Mouse (Mus musculus): ENCODE measurements around the gene Pga5.

The Pga5 gene

DNA sequence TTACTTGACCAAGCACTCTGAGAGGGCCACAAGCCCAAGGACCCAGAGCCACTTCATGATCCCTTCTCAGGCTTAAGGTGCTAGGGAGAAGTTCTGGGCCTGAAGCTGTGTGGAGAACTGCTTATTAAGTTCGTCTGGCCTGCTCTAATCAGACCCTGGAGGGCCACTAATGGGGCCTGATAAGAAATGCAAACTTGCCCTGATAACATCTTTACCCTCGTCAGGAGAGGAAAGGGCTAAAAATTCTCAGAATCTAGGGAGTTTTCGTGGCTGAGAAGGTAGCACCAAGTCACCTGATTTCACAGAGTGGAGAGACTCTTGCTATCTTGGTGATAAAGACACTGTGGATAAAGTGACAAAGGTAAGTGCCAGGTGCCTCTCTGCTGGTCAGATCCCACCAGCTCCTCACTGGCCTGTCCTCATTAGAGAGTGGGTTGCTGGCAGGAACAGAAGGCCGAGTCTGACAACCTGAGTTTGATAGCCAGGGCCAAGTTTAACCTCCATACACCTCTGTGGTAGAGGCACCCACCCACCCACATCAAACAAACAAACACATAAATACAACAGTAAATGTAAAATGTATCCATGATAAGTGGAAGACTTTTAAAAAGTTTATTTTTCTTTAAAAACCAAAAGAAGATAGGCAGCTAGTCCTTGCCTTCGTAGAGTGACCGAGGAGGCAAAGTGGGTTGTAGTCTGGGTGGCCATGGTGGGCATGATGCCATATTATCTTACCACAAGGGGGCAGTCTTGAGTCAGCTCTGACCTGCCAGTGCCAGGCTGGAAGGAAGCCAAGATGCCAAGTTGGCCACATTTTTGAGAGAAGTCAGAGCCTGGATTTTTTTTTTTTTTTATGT is at the start of gene Pga5:
Pga5 (minus strand) TSS at position 157 of the 857 bp plus-strand sequence.
- 52% methylated on average over 6 of the region's 6 CpGs for WGBS

DNA sequence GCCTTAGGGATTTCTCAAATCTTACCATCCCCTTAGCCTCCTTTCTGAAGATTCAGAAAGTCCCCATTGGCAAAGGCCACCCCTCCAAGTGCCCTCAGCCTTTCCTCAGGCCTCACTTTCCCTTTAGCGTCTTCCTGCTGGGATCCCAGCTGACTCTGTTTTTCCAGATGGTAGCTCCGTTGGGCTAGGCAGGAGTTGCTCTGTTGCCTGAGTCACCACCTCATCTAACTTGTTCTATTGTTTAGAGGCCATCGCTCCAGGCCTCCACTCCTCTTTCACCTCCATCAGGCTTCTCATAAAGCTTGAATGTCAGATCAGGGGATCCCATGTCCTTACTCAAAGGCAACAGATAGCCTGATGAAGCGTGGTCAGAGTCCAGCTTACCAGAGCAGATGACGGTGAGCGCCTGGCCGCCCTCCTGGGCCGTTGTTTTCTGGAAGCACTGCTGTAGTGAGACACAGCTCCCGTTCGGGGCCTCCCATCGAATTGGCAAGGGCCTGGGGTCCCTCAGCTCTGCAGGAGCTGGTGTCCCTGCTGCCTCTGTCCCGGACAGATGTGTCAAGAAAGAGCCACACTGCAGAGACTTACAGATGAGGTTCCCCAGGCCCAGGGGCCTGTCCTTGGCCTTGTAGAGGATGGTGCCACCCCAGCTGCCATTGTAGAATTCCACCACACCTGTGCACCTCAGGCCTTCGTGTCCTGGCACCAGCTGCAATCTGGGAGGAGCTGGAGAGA is 46.9 kb upstream of the Pga5 start:
- WGBS = 83% methylated on average over 13 of the region's 13 CpGs

DNA sequence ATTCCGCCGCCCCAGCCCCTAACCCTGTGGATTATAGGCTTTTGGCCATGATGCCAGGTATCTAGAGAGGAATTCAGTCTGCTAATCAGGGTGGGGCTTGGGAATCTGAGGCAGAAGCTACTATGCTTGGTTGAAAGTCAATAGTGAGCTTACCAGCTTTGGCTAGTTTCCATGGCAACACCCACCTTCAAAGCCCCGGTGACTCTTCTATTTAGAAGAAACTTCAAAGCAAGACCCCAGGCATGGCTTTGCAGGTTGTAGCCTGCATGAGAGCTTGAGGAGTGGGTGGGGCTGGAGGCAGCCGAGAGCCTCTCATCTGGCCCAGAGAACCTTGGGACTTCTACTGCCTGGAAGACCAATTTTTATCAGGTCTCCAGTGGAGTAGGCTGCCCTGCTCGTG is 45.8 kb upstream of the Pga5 start:
- 60% methylated on average over 5 of the region's 5 CpGs for WGBS

DNA sequence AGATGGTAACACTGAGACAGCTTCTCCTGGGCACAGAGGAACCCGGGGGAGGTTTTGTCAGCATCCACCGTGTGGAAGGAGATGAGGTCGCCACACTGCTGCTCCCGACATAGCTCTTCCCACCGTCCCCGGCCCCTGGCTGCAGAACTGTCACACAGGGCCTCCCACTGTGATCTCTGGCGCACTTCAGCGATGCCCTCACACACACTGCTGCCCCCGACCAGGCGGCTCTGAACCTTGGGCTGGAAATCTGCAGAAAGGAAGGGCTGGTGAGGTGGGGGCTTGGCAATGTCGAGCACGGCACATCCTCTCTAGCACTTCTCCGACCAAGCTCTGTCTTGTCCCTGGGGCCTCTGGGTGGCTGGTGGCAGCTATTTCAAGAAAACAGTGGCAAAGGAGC is 45.2 kb upstream of the Pga5 start:
- 29% methylated on average over 13 of the region's 13 CpGs for WGBS

DNA sequence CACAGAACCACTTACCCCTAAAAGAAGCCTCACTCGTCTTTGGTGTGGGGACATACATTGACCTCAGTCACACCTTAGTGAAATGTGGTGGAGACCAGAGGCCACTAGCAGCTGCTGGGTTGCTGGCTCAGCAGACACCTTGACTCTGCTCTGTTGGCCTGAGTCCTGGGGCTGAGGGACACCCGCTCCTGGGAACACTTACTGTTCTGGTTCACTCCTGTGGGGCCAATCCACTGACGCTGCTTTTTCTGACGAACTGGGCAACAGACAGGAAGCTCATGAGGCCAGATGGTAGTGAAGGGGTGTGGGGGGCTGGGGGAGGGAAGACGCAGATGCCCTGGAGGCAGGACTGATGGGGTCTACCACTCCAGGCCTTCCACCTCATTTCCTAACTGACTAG is 43.2 kb upstream of the Pga5 start:
- 63% methylated on average over 5 of the region's 5 CpGs for WGBS

DNA sequence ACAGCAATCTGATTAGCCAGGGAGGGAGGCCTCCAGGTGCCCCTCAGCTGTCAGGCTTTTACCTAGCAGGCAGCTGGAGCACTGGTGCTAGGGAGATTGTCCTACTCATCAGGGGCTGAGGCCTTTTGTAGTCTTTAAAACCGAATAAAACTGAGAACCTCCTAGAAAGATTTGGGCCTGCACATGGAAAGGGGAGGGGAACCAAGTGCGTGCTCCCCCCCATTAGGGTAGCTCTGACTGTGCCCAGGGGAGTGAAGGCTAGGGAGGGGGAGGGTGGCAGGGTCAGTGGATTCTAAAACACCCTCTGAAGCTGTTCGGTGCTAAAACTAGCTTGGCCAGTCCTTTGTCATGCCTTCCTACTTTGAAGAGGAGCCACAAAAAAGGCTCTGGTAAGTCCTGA is 42.7 kb upstream of the Pga5 start:
- 45% methylated on average over 3 of the region's 3 CpGs for whole genome bisulfite sequencing

DNA sequence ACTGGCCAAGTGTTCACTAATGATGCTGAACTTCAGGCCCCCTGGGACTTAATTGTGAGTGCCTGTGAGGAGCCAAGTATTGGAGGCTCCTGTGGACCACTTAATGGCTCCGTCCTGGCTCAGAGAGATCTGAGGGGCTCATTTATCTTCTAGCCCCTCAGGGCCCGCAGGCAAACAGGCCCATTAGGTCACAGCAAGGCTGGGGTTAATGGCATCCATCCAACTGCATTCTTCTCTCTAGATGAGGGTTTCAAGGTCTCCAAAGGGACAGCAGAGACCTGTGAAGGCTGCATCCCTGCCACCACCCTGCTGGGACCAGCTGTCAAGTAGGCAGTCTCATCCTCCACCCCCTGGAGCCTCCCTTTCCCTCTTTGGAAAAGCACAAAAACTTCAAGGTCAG is 41.9 kb upstream of the Pga5 start:
- 76% methylated on average over 2 of the region's 2 CpGs for WGBS

DNA sequence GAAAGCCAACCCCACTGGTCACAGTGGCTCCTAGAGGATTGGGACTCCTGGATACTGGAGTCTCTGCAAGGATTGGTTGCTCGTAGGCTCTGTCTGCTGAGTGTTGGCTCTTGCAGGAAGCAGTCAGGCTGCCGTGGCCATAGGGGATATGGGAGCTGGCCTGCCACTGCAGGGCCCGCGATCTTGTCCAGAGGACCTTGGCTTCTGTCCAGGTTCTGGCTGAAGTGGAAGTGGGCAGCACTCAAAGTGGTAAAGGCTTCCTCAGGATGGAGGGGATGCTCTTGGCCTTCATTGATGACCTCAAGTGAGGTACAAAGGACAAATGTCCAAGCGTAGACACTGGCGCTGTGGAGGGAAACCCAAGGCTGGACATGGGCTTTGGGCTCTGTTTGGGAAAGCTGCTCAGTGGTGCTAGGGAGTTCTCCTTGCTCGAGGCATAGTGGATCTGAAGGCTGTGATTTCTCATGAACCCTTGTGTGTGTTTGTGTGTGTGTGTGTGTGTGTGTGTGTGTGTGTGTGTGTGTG is 40.4 kb upstream of the Pga5 start:
- 69% methylated on average over 7 of the region's 7 CpGs for WGBS

DNA sequence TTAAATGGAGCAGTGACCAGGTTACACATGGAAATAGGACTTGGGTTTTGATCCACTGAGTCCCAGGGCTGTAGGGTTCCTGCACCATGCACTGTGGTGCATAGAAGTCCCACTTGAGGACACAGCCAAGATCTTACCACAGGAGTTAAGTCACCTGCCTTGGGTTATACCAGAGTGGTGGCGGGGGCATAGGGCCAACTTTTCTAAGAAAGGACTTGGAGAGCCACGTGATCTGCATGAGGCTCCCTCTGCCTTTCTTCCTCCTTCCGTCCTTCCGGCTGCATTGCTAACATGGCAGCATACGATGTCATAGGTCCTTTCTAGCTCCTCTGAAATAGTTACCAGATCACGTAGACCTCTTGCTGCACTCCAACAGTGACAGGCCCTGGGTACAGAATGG is 37.6 kb upstream of the Pga5 start:
- WGBS = 75% methylated on average over 6 of the region's 6 CpGs

DNA sequence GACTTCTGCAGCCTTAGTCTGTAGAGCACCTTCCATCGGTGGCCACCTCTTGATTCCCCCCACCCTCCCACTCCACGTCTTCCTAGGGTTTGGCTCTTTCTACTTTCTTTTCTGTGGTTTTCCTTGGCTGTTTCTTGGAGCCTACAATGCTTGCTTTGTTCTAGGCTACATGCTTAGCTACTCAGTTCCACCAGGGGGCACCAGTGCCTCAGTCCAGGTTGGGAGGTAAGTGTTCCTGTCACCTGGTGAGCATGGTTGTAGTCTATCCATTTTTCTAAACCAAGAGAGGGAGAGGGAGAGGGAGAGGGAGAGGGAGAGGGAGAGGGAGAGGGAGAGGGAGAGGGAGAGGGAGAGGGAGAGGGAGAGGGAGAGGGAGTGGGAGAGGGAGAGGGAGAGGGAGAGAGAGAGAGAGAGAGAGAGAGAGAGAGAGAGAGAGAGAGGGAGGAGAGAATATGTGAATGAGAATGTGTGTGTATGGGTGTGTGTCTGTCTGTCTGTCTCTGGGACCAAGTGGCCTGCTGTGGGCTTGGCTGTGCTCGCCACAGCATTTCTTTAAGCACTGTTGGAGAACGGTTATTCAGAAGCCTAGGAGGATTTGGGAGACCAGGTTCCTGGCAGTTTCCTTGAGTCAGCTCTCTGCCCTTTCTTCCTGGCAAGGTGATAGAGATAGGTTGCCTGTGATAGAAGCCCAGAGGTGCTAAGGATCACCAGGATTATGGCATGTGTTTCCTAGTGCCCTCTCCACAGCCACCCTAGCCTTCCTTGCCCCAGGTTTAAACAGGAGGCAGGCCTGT is 37.0 kb upstream of the Pga5 start:
- 35% methylated on average over 4 of the region's 4 CpGs for WGBS

DNA sequence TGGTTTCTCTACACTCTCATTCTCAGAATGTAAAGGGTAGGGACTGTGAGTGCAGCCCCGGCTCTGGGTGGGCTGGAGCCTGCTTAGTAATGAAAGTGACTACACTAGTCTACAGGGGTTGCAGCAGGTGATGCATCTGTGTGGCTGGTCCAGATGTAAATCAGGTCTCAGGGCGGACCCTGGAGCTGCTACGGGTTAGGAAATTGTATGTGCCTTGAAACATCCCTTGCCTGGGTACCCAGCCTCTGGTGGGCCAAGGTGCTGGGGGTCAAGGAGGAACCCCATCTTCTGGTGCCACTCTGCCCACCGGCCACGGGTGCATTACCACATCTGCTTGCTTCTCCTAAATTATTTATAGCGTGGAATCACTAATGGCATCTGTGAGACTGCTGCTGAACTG is 36.3 kb upstream of the Pga5 start:
- 70% methylated on average over 6 of the region's 6 CpGs for WGBS

DNA sequence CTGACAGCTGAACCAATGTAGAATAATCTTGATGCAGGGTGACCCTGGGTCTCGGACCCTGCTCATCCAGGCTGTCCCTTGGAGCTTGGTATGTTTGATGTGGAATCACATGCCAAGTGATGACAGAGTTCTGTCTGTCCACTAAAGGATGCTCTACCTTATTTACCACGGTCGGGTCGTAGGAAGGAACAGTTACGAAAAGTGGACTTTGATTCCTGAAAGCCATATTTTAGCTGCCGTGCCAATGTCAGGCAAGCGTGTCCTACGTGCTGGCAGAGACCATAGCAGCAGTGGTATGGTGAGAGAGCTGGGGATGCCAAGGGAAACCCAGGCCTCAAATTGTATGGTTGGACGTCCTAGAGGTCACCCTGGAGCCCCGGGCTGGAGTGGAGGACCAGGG is 35.7 kb upstream of the Pga5 start:
- WGBS = 95% methylated on average over 10 of the region's 10 CpGs

DNA sequence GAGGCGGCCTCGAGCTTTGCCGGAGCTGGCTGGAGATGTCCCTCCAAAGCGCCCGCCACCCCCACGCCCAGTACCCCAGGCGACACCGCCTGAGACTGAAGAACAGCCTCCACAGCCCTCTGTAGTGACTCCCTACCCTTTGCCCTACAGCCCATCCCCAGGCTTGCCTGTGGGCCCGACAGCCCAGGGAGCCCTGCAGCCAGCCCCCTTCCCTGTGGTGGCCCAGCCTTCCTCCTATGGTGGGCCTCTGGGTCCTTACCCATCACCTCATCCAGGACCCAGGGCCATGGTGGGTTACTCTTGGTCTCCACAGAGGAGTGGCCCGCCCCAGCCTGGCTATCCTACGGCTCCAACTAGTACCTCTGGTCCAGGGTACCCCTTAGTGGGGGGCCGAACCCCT is 34.8 kb upstream of the Pga5 start:
- 97% methylated on average over 12 of the region's 12 CpGs for WGBS

DNA sequence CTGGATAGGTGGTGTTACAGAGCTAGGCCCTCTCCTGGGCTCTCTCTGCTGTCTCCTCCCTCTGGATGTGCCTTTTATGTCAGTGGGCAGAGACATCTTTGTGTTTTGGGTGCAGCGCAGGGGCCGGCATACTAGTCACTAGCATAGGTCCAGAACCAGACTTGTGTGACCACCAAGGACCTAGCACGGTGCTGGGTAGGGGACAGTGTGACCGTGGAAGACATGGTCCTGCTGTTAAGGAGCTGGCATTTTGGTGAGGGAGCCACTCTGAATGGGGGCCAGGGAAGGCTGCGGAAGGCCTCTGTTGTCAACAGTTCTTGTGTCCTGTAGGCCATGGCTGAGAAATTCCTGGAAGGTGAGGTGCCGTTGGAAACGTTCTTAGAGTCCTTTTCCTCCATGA is 34.3 kb upstream of the Pga5 start:
- WGBS = 93% methylated on average over 7 of the region's 7 CpGs

DNA sequence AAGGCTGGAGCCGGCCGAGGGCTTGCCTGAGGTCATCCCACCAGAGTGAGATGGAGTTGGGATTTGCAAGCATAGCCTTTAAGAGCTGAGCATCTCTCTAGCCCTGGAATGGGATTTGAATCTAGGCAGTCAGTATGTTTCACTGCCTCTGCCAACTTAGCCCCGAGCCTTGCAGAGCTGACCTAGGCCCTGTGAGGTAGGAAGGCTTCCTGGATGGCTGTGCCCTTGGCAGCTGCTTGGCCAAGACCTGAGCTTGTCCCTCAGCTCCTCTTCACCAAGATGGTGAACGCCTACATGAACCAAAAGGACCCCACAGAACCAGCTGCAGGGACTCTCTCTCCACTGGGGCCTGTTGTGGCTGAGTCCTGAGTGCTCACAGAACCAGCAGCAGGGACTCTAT is 32.9 kb upstream of the Pga5 start:
- WGBS = 91% methylated on average over 4 of the region's 4 CpGs

DNA sequence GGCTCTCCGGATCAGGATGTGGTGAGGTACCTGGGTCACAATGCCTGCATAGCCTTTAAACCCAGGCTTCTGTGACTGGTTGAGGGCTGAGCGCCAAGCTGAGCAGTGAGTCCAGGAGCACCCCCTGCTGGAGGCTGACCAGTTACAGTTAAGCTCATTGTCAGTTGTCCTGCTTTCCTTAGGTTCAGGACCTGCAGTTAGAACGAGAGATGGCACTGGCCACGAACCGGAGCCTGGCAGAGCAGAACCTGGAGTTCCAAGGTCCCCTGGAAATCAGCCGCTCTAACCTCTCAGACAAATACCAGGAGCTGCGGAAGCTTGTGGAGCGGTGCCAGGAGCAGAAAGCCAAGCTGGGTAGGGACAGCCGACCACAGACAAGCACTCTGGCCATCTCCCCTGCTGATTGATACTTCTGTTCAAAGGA is 32.2 kb upstream of the Pga5 start:
- 44% methylated on average over 9 of the region's 9 CpGs for WGBS

DNA sequence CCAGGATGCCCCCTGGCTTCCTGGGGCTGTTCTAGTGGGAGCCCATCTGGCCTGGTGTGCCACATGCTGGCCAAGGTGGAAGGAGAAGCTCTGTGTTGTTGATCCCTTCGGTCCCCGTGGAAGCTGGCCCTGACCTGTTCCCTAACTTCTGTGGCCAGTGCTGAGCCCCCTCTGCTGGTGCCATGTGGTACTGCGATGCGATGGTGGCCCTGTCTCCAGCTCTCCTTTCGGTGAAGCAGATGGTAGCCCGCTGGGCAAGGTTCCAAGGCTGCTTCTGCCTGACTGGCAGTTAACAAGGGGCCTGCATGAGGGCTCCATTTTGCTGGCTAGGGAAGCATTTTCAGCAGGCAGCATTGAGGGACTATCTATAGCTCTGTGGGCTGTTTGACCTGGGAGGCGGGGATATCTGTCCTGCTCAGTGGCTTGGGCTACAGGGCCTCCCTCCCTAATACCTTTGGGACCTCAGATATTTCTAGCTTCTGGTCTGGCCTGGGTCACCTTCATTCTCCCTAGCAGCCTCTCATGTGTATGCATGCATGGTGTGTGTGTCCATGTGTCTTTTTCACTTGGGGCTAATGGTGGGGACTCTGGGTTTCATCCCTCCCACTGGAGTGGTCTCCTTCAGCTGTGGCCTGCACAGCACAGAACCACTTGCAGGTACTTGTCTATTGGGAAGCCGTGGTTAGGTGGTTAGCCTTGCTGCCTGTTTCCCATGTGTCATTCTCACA is 31.7 kb upstream of the Pga5 start:
- 13% methylated on average over 8 of the region's 8 CpGs for WGBS

DNA sequence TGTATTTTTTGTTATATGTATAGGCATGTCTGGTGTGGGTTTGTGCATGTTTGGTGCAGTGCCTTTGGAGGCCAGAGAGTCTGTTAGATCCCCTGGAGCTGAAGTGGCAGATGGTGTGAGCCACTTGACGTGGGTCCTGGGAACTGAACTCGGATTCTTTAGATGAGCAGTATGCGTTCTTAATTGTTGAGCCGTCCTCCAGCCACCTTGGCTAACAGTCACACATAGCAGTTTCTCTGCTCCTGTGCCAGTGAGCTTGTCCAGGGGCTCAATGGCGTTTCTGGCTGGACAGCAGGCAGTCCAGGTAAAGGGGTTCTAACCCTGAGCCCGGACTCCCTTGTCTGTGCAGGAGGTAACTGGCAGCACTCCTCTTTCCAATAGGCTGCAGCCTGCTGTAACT is 31.0 kb upstream of the Pga5 start:
- WGBS = 55% methylated on average over 6 of the region's 6 CpGs

DNA sequence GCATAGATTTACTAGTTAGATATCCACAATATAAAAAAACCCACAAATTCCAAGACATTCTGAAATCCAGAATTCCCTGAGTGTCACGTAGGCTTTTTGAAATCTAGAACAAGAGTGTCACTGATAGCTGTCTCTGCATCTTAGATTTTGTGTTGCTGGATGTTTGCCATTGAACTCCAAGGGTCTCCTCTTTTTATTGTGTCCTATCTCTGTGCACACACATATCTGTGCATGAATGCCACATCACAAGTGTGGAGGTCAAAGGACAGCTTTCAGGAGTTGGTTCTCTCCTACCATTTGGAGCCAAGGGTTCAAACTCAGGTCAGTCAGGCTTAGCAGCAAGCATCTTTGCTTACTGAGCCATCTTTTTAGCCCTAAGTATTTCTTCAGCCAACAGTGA is 30.0 kb upstream of the Pga5 start:
- 75% methylated on average over 1 of the region's 1 CpGs for WGBS

DNA sequence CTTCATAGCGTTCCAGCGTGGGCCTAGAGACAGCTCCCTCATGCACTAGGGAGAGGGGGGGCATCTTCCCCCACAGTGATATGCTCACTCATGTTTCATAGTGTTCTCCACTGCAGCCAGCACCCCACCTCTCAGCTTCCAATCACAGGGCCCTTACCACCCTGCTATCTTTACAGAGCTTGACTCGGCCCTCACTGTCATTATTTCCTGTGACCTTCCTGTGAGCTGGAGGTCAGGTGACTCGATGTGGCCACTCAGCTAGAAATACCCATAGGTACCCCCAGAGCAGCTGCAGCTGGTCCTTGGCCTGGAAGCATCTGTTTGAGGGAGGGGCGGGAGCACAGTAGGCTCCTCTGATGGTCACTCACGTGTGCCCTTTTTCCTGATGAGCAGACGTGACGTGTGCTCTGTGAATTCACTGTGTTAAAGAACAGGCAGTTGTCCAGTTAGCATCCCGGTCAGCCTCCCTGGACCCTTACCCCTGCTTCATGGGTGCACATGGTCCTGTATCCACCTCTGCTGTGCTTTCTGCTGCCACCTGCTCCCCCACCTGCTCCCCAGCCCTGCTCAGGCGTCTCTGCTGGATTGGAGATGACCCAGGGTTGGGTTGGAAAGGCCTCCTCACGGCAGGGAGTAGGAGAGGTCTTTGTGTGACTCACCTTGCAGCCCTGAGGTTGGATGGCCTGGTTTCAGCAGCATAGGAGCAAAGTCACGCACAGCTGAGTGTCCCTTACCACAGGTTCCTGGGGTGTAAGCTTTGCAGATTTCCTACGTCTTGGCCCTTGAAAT is 29.4 kb upstream of the Pga5 start:
- WGBS = 72% methylated on average over 13 of the region's 13 CpGs

DNA sequence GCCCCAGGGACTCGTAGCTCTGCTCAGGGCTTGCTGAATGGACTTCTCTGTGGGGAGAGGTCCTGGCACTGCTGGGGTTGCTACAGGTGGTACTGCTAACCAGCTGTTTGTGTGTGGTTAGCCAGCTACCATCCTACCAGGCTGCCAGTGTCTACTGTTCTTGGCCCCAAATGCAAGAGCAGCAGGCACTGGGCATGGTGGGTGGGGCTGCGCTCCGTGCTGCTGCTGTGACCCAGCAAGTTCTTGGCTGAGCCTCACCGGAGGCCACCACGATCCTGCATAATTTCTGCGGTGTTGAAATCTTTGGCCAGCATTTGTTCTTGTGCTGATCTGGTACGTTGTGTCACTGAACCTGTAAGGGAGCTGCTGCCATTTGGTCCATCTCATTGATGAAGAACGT is 25.6 kb upstream of the Pga5 start:
- WGBS = 59% methylated on average over 8 of the region's 8 CpGs

All from cerebral cortex, adult 2 months (tissue).